Mouse (Mus musculus) ES-Bruce4 (cell line): Measurements from ENCODE around the gene Pllp. TPM values are rescaled to one million over a fixed set of nuclear protein-coding genes. Genes with fewer than 3 reads are reported as not detected.

Experiments
- H3K27ac ChIP-seq: 2 replicates; pipeline ENCODE4 v1.5.1; 2012; ENCODE audit warnings: low read length, inconsistent platforms; ENCODE audit not compliant: insufficient read depth
- H3K27me3 ChIP-seq: 2 replicates; pipeline ENCODE4 v1.6.1; 2012; ENCODE audit warnings: mild to moderate bottlenecking, low read length, inconsistent platforms; ENCODE audit not compliant: control insufficient read depth, poor library complexity, insufficient read depth, severe bottlenecking
- H3K36me3 ChIP-seq: 2 replicates; pipeline ENCODE4 v1.6.1; 2012; ENCODE audit warnings: inconsistent platforms, mild to moderate bottlenecking, low read length, moderate library complexity; ENCODE audit not compliant: control insufficient read depth, poor library complexity, insufficient read depth, severe bottlenecking
- H3K4me1 ChIP-seq: one replicate; pipeline ENCODE4 v1.8.1; 2011; ENCODE audit warnings: low read length; ENCODE audit not compliant: control insufficient read depth, insufficient read depth
- H3K4me3 ChIP-seq: 2 replicates; pipeline ENCODE4 v1.5.1; 2011; ENCODE audit warnings: low read depth, mild to moderate bottlenecking, low read length
- H3K9ac ChIP-seq: 2 replicates; pipeline ENCODE4 v1.6.1; 2012; ENCODE audit warnings: low read depth, mild to moderate bottlenecking, inconsistent platforms; ENCODE audit not compliant: poor library complexity, severe bottlenecking
- H3K9me3 ChIP-seq: replicated peaks from 2 replicates; pipeline ENCODE4 v1.6.1; 2012; ENCODE audit warnings: mild to moderate bottlenecking, low read length, inconsistent platforms; ENCODE audit not compliant: control insufficient read depth, poor library complexity, insufficient read depth, severe bottlenecking
- CTCF ChIP-seq: IDR thresholded peaks from one replicate; pipeline ENCODE4 v1.8.1; 2011; ENCODE audit warnings: low read depth, low read length
- EP300 ChIP-seq: IDR thresholded peaks from 2 replicates; pipeline ENCODE4 v1.6.1; 2011; ENCODE audit warnings: low read depth, low read length; ENCODE audit not compliant: insufficient read depth
- POLR2A ChIP-seq: IDR thresholded peaks from one replicate; pipeline ENCODE4 v1.8.1; 2011; ENCODE audit warnings: low read length; ENCODE audit not compliant: insufficient read depth
- polyA plus RNA-seq: library from polyadenylated mRNA; stranded (reverse); fragments of >200 nt; gene quantifications from 2 replicates; pipeline ENCODE4 v1.2.4, GENCODE M21; 2011; ENCODE audit warnings: low read depth; ENCODE audit not compliant: missing spikeins, insufficient read depth, insufficient read length

Pllp gene
- polyA plus RNA-seq, 1 experiment: not detected

- Histone ChIP-seq H3K36me3 (no peaks in the 10 kb centered on the region), H3K4me1 (peaks cover 3% of the 10 kb centered on the region), H3K27ac (no peak overlapping the region), H3K27me3 (no peaks in the 10 kb centered on the region), H3K4me3 (no peak overlapping the region), H3K9me3 (no peaks in the 10 kb centered on the region), H3K9ac (no peak overlapping the region)
- TF ChIP-seq POLR2A (no peak), EP300 (no peak), CTCF (no peak)
Observed at GRCm38 (mm10) chr8:94705581-94706245, 9.6 kb upstream of the Pllp start.

GRCm38 (mm10) chr8:94704669-94704984 is 8.5 kb upstream of the Pllp start:
- TF ChIP-seq CTCF: no peak
- no peak for TF ChIP-seq POLR2A
- no peak for TF ChIP-seq EP300
- H3K27ac ChIP-seq: no peak overlapping the region
- peaks cover 3% of the 10 kb centered on the region for H3K4me1 ChIP-seq
- H3K4me3 ChIP-seq: peak overlapping the region; percentile 71
- no peaks in the 10 kb centered on the region for H3K9me3 ChIP-seq
- H3K36me3 ChIP-seq: no peaks in the 10 kb centered on the region
- H3K27me3 ChIP-seq: no peaks in the 10 kb centered on the region
- peak overlapping the region; percentile 32 for H3K9ac ChIP-seq

GRCm38 (mm10) chr8:94703972-94704668 is 8.0 kb upstream of the Pllp start:
- Histone ChIP-seq H3K27ac (no peak overlapping the region), H3K4me3 (peak overlapping the region; percentile 71), H3K27me3 (no peaks in the 10 kb centered on the region), H3K9ac (peak overlapping the region; percentile 32), H3K36me3 (no peaks in the 10 kb centered on the region), H3K4me1 (peaks cover 3% of the 10 kb centered on the region), H3K9me3 (no peaks in the 10 kb centered on the region)
- TF ChIP-seq CTCF (peak; percentile 73), EP300 (no peak), POLR2A (no peak)

- Histone ChIP-seq H3K27ac (no peak overlapping the region), H3K27me3 (no peaks in the 10 kb centered on the region), H3K9me3 (no peaks in the 10 kb centered on the region), H3K36me3 (no peaks in the 10 kb centered on the region), H3K9ac (peak overlapping the region; percentile 53), H3K4me1 (peaks cover 3% of the 10 kb centered on the region), H3K4me3 (peak overlapping the region; percentile 88)
- TF ChIP-seq CTCF (peak; percentile 86), EP300 (0 out of 2 replicates have a peak, but pooled peaks have one; percentile 32), POLR2A (no peak)
Observed at GRCm38 (mm10) chr8:94702844-94703813, 7.1 kb upstream of the Pllp start.

GRCm38 (mm10) chr8:94702156-94702555 is 6.1 kb upstream of the Pllp start:
- no peak for TF ChIP-seq CTCF
- TF ChIP-seq POLR2A: no peak
- no peak for TF ChIP-seq EP300
- Histone ChIP-seq H3K27ac (no peak overlapping the region), H3K27me3 (no peaks in the 10 kb centered on the region), H3K9ac (no peak overlapping the region), H3K36me3 (no peaks in the 10 kb centered on the region), H3K9me3 (no peaks in the 10 kb centered on the region), H3K4me1 (peaks cover 3% of the 10 kb centered on the region), H3K4me3 (no peak overlapping the region)
